Mouse (Mus musculus) liver, postnatal 0 days (tissue): ENCODE results near the gene Lypd4. TPM values are rescaled to one million over a fixed set of nuclear protein-coding genes. Genes with fewer than 3 reads are reported as not detected.
A peak's percentile ranks its signal among the peaks of the same experiment; 100 is the strongest.

Source experiments
- ATAC-seq: fragments of 200-750 bp; cut with Nextera tagmentation; 2 replicates; pipeline ENCODE4 v1.8.0; 2017; ENCODE audit warnings: mild to moderate bottlenecking, moderate library complexity
- DNase-seq: peaks from one replicate; pipeline ENCODE4 v3.0.0-alpha.2; 2016
- H3K27ac ChIP-seq: fragments of 300-500 bp; sonication (generic); 2 replicates; pipeline ENCODE4 v1.5.1; 2014; ENCODE audit warnings: antibody characterized with exemption, moderate library complexity, mild to moderate bottlenecking, low read depth
- H3K27me3 ChIP-seq: fragments of 300-500 bp; sonication (generic); 2 replicates; pipeline ENCODE4 v1.6.1; 2014; ENCODE audit warnings: low read length, control low read depth, mixed read lengths; ENCODE audit not compliant: insufficient read depth
- H3K36me3 ChIP-seq: fragments of 300-500 bp; sonication (generic); replicated peaks from 2 replicates; pipeline ENCODE4 v1.6.1; 2014; ENCODE audit warnings: mild to moderate bottlenecking, control low read depth, low read length, moderate library complexity, mixed read lengths; ENCODE audit not compliant: insufficient read depth
- H3K4me1 ChIP-seq: fragments of 300-500 bp; sonication (generic); 2 replicates; pipeline ENCODE4 v1.6.1; 2014; ENCODE audit warnings: antibody characterized with exemption, mild to moderate bottlenecking, control low read depth; ENCODE audit not compliant: insufficient read depth
- H3K4me2 ChIP-seq: fragments of 300-500 bp; sonication (generic); 2 replicates; pipeline ENCODE4 v1.6.1; 2014; ENCODE audit warnings: low read depth, mild to moderate bottlenecking, low read length, moderate library complexity, mixed read lengths
- H3K4me3 ChIP-seq: fragments of 300-500 bp; sonication (generic); 2 replicates; pipeline ENCODE4 v1.5.1; 2014; ENCODE audit warnings: low read depth, low read length
- H3K9ac ChIP-seq: fragments of 300-500 bp; sonication (generic); replicated peaks from 2 replicates; pipeline ENCODE4 v1.6.1; 2014; ENCODE audit warnings: mild to moderate bottlenecking, moderate library complexity
- H3K9me3 ChIP-seq: fragments of 300-500 bp; sonication (generic); 2 replicates; pipeline ENCODE4 v1.6.1; 2016; ENCODE audit warnings: mild to moderate bottlenecking, control low read depth, low read length, mixed read lengths
- CTCF ChIP-seq: sonication (generic); IDR thresholded peaks from 2 replicates; pipeline ENCODE4 v1.5.1; 2016; ENCODE audit warnings: antibody characterized with exemption, low read depth
- EP300 ChIP-seq: IDR thresholded peaks from 2 replicates; pipeline ENCODE4 v1.6.1; 2016; ENCODE audit warnings: antibody characterized with exemption, low read depth, mild to moderate bottlenecking
- WGBS: fragments of 180-500 bp; shearing (Covaris S2); extraction: QIAGEN DNeasy Blood & Tissue Kit; methylation state at CpG from one replicate; pipeline ENCODE4 v1.1.7; 2014; ENCODE audit not compliant: insufficient replicate concordance; 5-methylcytosine and 5-hydroxymethylcytosine counted together
- polyA plus RNA-seq: library from polyadenylated mRNA; unstranded; fragments of >200 nt; fragmentation: Nextera tagmentation; extraction: Ambion mirVana; gene quantifications from 2 replicates; pipeline ENCODE4 v1.2.1, GENCODE M21; 2015

The Lypd4 gene
- polyA plus RNA-seq, result not detected in 2 replicates

DNA sequence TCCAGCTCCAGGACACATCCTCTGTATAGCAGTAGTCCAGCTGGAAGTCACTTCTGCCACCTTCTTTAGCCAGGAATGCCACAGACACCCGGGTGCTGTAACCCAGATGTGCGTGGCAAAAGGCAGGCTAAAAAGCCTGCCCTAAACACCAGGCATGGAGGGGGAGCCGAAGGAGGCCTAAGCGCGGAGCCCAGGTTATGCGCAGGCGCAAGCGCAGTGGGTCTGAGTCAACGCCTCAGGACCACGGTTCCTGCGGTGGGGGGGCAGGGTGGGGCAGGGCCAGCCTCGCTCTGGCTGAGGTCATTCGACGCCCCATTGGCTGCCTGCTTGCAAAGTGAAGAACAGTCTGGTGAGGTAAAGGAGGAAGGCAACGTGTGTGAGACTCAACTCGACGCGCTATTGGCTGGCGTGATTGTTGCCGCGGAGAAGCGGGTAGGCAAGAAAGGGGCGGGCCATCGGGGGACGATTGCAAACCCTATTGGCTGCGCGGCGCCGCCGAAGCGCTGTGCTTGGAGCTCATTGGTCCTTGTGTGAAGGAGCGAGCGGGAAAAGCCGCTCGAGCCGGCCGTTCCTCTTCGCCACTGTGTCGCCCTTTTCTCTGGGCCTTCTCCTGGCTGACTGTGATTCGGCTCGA is at the start of gene Lypd4, which contains the start of gene Dmrtc2:
Gene Lypd4 (minus strand): TSS at position 410 of the 634 bp plus-strand sequence.
Gene Dmrtc2 (plus strand): TSS at position 526 of the 634 bp plus-strand sequence.
- DNase-seq, result no peak
- no peaks in the 10 kb centered on the region for H3K36me3 ChIP-seq
- H3K4me1 ChIP-seq, result no peaks in the 10 kb centered on the region
- no peak within 1 kb of the TSS for H3K27ac ChIP-seq
- no peak within 1 kb of the TSS for H3K4me3 ChIP-seq
- H3K9me3 ChIP-seq, result no peaks in the 10 kb centered on the region
- 55% methylated on average over 41 of the region's 41 CpGs for WGBS
- H3K27me3 ChIP-seq, result peaks cover 8% of the 10 kb centered on the region; the same call in 1 of the 2 replicates
- no peak within 1 kb of the TSS for H3K9ac ChIP-seq
- no peak within 1 kb of the TSS for H3K4me2 ChIP-seq
- TF ChIP-seq EP300 (no peak), CTCF (no peak)
- no peak for ATAC-seq

DNA sequence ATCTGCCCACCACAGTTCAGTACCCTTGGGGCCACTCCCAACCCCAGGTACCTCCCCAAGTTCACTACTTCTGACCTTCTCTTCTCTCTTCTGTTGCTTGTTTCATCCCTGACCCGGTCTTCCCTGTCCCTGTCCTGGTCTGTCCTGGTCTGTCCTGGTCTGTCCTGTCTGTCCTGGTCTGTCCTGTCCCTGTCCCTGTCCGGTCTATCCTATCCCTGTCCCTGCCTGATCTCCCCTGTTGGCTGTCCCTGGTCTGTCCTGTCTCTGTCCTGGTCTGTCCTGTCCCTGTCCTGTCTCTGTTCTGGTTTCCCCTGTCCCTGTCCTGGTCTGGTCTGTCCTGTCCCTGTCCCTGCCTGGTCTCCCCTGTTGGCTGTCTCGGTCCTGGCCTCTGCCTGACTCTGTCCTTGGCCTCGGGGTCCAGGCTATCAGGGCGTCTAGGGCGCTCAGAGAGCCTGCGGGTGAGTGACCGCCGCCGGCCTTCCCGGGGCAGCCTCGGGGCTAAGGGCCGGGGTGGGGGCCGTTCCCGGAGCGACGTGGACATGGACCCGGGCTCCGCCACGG is 49.1 kb upstream of the Lypd4 start:
- no peak for ATAC-seq
- no peak overlapping the region for H3K4me2 ChIP-seq

DNA sequence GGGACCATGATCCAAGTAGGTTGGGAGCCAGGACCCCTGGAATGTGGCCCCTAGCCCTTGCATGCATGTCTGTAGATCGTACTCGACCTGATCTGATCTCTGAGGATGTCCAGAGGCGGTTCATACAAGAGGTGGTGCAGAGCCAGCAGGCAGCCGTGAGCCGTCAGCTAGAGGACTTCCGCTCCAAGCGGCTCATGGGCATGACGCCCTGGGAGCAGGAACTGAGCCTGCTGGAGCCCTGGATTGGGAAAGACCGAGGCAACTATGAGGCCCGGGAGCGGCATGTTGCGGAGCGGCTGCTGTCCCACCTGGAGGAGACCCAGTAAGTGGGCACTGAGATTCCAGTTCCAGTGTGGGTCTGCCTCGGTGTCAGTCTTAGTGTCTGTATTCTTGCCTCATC is 42.7 kb upstream of the Lypd4 start:
- no peak for ATAC-seq
- no peaks in the 10 kb centered on the region for H3K27me3 ChIP-seq
- no peak overlapping the region for H3K4me3 ChIP-seq
- H3K27ac ChIP-seq, result no peak overlapping the region
- no peak overlapping the region for H3K4me2 ChIP-seq
- H3K9me3 ChIP-seq, result no peaks in the 10 kb centered on the region
- H3K4me1 ChIP-seq, result no peaks in the 10 kb centered on the region; the same call in 1 of the 2 replicates
- TF ChIP-seq CTCF, result no peak
- no peak for TF ChIP-seq EP300
- H3K9ac ChIP-seq, result no peak overlapping the region
- peaks cover 55% of the 10 kb centered on the region for H3K36me3 ChIP-seq
- 90% methylated on average over 14 of the region's 14 CpGs for WGBS
- no peak for DNase-seq

More for the DNA sequence above, 49.1 kb upstream of the Lypd4 start:
- Histone ChIP-seq H3K9me3 (no peaks in the 10 kb centered on the region), H3K4me1 (no peaks in the 10 kb centered on the region), H3K36me3 (peaks cover 64% of the 10 kb centered on the region), H3K27me3 (no peaks in the 10 kb centered on the region), H3K4me3 (no peak overlapping the region), H3K27ac (no peak overlapping the region), H3K9ac (no peak overlapping the region)
- WGBS, result 85% methylated on average over 20 of the region's 20 CpGs
- no peak for DNase-seq
- TF ChIP-seq EP300 (no peak), CTCF (no peak)

DNA sequence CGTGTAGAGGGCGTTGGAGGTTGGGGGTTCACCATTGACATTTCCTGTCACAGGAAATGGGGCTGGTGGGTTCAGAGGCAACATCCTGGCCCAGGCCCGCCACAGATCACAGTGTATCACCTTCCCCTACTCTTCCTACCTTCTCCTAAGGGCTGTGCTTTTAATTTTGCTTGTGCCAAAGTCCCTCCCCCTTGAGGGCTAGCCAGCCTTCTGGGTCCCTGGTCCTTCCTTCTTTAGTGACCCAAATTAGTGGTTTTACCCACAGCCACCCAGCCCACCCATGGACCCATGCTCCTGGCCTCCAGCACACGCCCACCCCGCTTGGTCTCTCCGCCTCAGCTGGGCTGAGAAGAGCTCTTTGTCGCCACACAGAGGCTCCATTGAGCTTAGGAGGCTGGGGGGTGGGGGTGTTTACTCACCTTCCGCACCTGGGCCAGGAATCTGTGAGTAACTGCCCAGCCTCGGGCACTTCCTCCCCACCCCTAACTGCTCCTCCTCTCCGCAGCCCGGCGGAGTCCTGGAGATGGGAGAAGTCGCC is 37.5 kb upstream of the Lypd4 start:
- peaks cover 32% of the 10 kb centered on the region for H3K4me1 ChIP-seq
- WGBS, result 41% methylated on average over 12 of the region's 13 CpGs
- 0 out of 2 replicates have a peak overlapping the region, but pooled peaks have one; percentile 0 for H3K27ac ChIP-seq
- TF ChIP-seq CTCF (peak; percentile 35), EP300 (no peak)
- no peaks in the 10 kb centered on the region for H3K27me3 ChIP-seq
- peak overlapping the region; percentile 40 for H3K4me2 ChIP-seq
- H3K36me3 ChIP-seq, result peaks cover 41% of the 10 kb centered on the region
- DNase-seq, result no peak
- no peak for ATAC-seq
- no peak overlapping the region for H3K4me3 ChIP-seq
- no peaks in the 10 kb centered on the region for H3K9me3 ChIP-seq
- H3K9ac ChIP-seq, result 0 out of 2 replicates have a peak overlapping the region, but pooled peaks have one; percentile 27

DNA sequence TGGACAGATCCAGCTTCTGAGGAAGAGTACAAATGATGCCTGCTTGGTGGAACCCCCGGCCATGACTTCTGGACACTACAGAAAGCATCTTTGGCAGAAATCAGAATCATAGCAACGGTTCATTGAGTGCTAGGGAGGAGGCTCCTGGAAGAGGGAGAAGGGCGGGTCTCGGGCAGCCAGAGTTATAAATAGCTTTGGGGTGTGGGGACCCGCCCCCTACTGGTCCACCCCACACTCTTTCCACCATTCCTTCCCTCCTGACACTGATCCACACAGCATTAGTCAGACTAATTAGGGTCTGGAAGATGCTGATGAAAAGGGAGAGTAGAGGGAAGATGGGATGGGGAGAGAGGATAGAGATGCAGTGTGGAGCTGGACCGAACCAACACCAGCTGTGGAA is 36.8 kb upstream of the Lypd4 start:
- Histone ChIP-seq H3K9me3 (no peaks in the 10 kb centered on the region), H3K36me3 (peaks cover 33% of the 10 kb centered on the region), H3K4me3 (no peak overlapping the region), H3K9ac (no peak overlapping the region), H3K4me2 (peak overlapping the region; percentile 40; the same call in 1 of the 2 replicates), H3K27me3 (no peaks in the 10 kb centered on the region), H3K4me1 (peaks cover 35% of the 10 kb centered on the region), H3K27ac (no peak overlapping the region)
- 17% methylated on average over 6 of the region's 6 CpGs for WGBS
- no peak for ATAC-seq
- TF ChIP-seq CTCF (0 out of 2 replicates have a peak, but pooled peaks have one; percentile 13), EP300 (no peak)
- no peak for DNase-seq

DNA sequence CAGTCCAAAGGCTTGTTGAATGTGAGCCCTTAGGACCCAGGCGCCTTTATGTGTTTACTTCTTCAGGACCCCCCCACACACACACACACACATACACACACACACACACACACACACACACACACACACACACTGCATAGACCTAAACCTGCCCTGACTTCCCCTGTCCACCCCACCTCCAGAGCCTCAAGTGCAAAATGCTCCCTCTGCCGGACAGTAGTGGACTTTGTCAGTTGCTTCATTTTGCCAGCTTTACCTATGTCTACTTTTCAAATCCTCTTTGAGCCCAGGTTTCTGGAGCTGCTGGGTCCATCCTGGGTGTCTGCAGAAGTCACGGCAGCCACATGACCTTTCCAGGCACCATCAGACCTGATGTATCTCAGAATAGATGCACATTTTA is 35.2 kb upstream of the Lypd4 start:
- H3K4me3 ChIP-seq, result peak overlapping the region; percentile 70
- ATAC-seq (peak; percentile 20), DNase-seq (peak; percentile 80)
- H3K27ac ChIP-seq, result peak overlapping the region; percentile 86; the same call in 1 of the 2 replicates
- peaks cover 35% of the 10 kb centered on the region for H3K4me1 ChIP-seq
- TF ChIP-seq CTCF (peak; percentile 94), EP300 (no peak)
- whole genome bisulfite sequencing, result 12% methylated on average over 3 of the region's 3 CpGs
- peak overlapping the region; percentile 97 for H3K4me2 ChIP-seq
- no peaks in the 10 kb centered on the region for H3K9me3 ChIP-seq
- no peaks in the 10 kb centered on the region for H3K27me3 ChIP-seq
- H3K9ac ChIP-seq, result peak overlapping the region; percentile 75
- H3K36me3 ChIP-seq, result peaks cover 24% of the 10 kb centered on the region
